Comparison of ENCODE assay signal across 10 mouse cellular contexts in the genomic region with DNA sequence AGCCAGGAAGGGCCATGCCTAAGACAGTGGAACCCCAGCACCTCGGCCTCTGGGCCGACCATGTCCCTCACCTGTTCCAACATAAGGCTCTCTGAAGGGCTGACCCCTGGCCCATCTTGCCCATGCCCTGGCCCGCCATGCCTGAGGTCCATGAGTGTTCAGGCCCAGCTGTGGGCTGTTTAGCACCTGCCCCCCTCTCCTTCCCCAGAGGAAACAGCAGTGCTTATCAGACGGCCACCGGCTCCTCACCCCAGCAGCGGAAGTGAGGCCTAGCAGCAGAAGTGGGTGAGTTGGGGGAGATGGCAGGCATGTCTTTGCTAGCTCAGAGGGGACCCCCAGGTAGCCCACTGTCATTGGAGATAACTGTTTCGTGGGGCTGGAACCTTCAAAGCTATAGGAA. TPM values are rescaled to one million over a fixed set of nuclear protein-coding genes. Genes with fewer than 3 reads are reported as not detected.
DNase-seq lines count a peak whose midpoint lies in the region; ATAC-seq and TF ChIP-seq lines count a peak whose summit lies in the region.
"Had no signal": no experiment of that assay in that cellular context is flagged by ENCODE, and none has a peak within 500 bp of the region (broad histone marks: within the 10 kb centered on the region; RNA-seq: fewer than 3 reads in every experiment).

No protein-coding gene starts in this region.

- no peak for TF ChIP-seq POLR2A in kidney, adult 2 months (IDR thresholded peaks at IDR 0.05; ENCODE audit: low read depth, low read length)

- H3K4me3 ChIP-seq in kidney, embryonic 15.5 days (replicated peaks), result no peak overlapping the region; the same call in 1 of the 2 replicates
- no peak overlapping the region for H3K4me3 ChIP-seq in kidney, adult 2 months (ENCODE audit: insufficient read depth, low read depth, low read length)
- H3K4me3 ChIP-seq in brown adipose tissue, adult 24 weeks (ENCODE audit: insufficient read depth, low read depth, low read length), result peak overlapping the region; percentile 38; the same call in 1 of the 2 replicates
- H3K4me3 ChIP-seq in stomach, embryonic 16.5 days (replicated peaks; ENCODE audit: low read length), result peak overlapping the region; percentile 39
- H3K4me3 ChIP-seq: myocyte had no signal

- H3K36me3 ChIP-seq in kidney, embryonic 15.5 days, result peaks cover 33% of the 10 kb centered on the region
- H3K36me3 ChIP-seq in kidney, adult 2 months (ENCODE audit: control insufficient read depth, insufficient read depth, low read length), result peaks cover 4% of the 10 kb centered on the region; the same call in 1 of the 2 replicates
- H3K36me3 ChIP-seq in stomach, embryonic 16.5 days (ENCODE audit: control insufficient read depth, insufficient read depth, low read length), result peaks cover 13% of the 10 kb centered on the region

- no peak for TF ChIP-seq CTCF in kidney, adult 2 months (conservative IDR thresholded peaks at IDR 0.05; ENCODE audit: insufficient read depth, insufficient read length, low read depth, low read length)

- WGBS in kidney, embryonic 15.5 days, result 87% methylated on average over 7 of the region's 7 CpGs
- 83% methylated on average over 7 of the region's 7 CpGs for WGBS in kidney, adult 2 months
- 68% methylated on average over 7 of the region's 7 CpGs for WGBS in stomach, embryonic 16.5 days

- ATAC-seq in kidney, embryonic 15.5 days (replicated peaks; ENCODE audit: low FRiP score), result 0 out of 2 replicates have a peak, but pooled peaks have one; percentile 12
- ATAC-seq in stomach, embryonic 16.5 days (ENCODE audit: insufficient read depth, low FRiP score), result no peak

- H3K27me3 ChIP-seq in kidney, embryonic 15.5 days, result no peaks in the 10 kb centered on the region
- no peaks in the 10 kb centered on the region for H3K27me3 ChIP-seq in kidney, adult 2 months (replicated peaks; ENCODE audit: control insufficient read depth, insufficient read depth, low read length)
- no peaks in the 10 kb centered on the region for H3K27me3 ChIP-seq in stomach, embryonic 16.5 days (ENCODE audit: control insufficient read depth, insufficient read depth, low read length)

- H3K4me2 ChIP-seq in kidney, embryonic 15.5 days, result no peak overlapping the region
- peak overlapping the region; percentile 46 for H3K4me2 ChIP-seq in stomach, embryonic 16.5 days (ENCODE audit: low read depth, low read length)

- no peak overlapping the region for H3K27ac ChIP-seq in kidney, embryonic 15.5 days
- no peak overlapping the region for H3K27ac ChIP-seq in kidney, adult 2 months (ENCODE audit: insufficient read depth, low read depth, low read length)
- no peak overlapping the region for H3K27ac ChIP-seq in brown adipose tissue, adult 24 weeks (replicated peaks; ENCODE audit: low read depth, low read length)
- H3K27ac ChIP-seq in stomach, embryonic 16.5 days (ENCODE audit: low read length), result peak overlapping the region; percentile 95; the same call in 1 of the 2 replicates

- peaks cover 34% of the 10 kb centered on the region for H3K4me1 ChIP-seq in kidney, embryonic 15.5 days
- H3K4me1 ChIP-seq in kidney, adult 2 months (ENCODE audit: control insufficient read depth, insufficient read depth, low read length), result 0 out of 2 replicates have a peak, but pooled peaks cover 3% of the 10 kb centered on the region
- H3K4me1 ChIP-seq in brown adipose tissue, adult 24 weeks (ENCODE audit: control insufficient read depth, insufficient read depth, insufficient read length, low read length), result no peaks in the 10 kb centered on the region
- peaks cover 23% of the 10 kb centered on the region for H3K4me1 ChIP-seq in stomach, embryonic 16.5 days (ENCODE audit: control insufficient read depth, insufficient read depth, low read length)

- H3K9me3 ChIP-seq in kidney, embryonic 15.5 days (replicated peaks), result no peaks in the 10 kb centered on the region
- no peaks in the 10 kb centered on the region for H3K9me3 ChIP-seq in stomach, embryonic 16.5 days (replicated peaks; ENCODE audit: control insufficient read depth, low read length)

- DNase-seq in kidney, adult 2 months, result no peak
- peak; percentile 83 for DNase-seq in liver
- no peak for DNase-seq in urinary bladder, postnatal 36 days (ENCODE audit: low spot score in 2 of 2)
- DNase-seq in right cerebral cortex, postnatal 10 days (ENCODE audit: low spot score in 2 of 2), result no peak
- no peak for DNase-seq in urinary bladder, adult 18-20 months (ENCODE audit: low spot score in 2 of 2)
- DNase-seq: gastrocnemius, postnatal 36 days had no signal

- no peak overlapping the region for H3K9ac ChIP-seq in kidney, embryonic 15.5 days
- peak overlapping the region; percentile 69 for H3K9ac ChIP-seq in stomach, embryonic 16.5 days (ENCODE audit: low read length)

RNA-seq across cellular contexts. Expression of gene Unc13d, which starts 0.9 kb away (rescaled TPM):
- 1.3 and 1.5 TPM in 2 replicates for polyA plus RNA-seq in kidney, embryonic 15.5 days (2015; fragmentation: Nextera tagmentation; extraction: Ambion mirVana)
- polyA plus RNA-seq in kidney, adult 2 months (2012; rRNA removed), result 1.1 and 2.4 TPM in 2 replicates
- not detected in 2 replicates for polyA plus RNA-seq in brown adipose tissue, adult 24 weeks (2012; ENCODE audit: insufficient read depth, insufficient read length, missing spikeins)
- 8.3 and 9.9 TPM in 2 replicates for polyA plus RNA-seq in stomach, embryonic 16.5 days (2015; fragmentation: Nextera tagmentation; extraction: Ambion mirVana)

RNA-seq across cellular contexts. Expression of gene Wbp2, which starts 10.0 kb away (rescaled TPM):
- 82.1 and 101 TPM in 2 replicates for polyA plus RNA-seq in kidney, embryonic 15.5 days (2015; fragmentation: Nextera tagmentation; extraction: Ambion mirVana)
- 391 and 392 TPM in 2 replicates for polyA plus RNA-seq in kidney, adult 2 months (2012; rRNA removed)
- 73.7 and 124 TPM in 2 replicates for polyA plus RNA-seq in brown adipose tissue, adult 24 weeks (2012; ENCODE audit: insufficient read depth, insufficient read length, missing spikeins)
- 81.8 and 98.6 TPM in 2 replicates for polyA plus RNA-seq in stomach, embryonic 16.5 days (2015; fragmentation: Nextera tagmentation; extraction: Ambion mirVana)

RNA-seq across cellular contexts. Expression of gene Unk, which starts 46.7 kb away (rescaled TPM):
- 37.3 and 40.1 TPM in 2 replicates for polyA plus RNA-seq in kidney, embryonic 15.5 days (2015; fragmentation: Nextera tagmentation; extraction: Ambion mirVana)
- 22.1 and 28.1 TPM in 2 replicates for polyA plus RNA-seq in kidney, adult 2 months (2012; rRNA removed)
- 2.9 and 4.0 TPM in 2 replicates for polyA plus RNA-seq in brown adipose tissue, adult 24 weeks (2012; ENCODE audit: insufficient read depth, insufficient read length, missing spikeins)
- polyA plus RNA-seq in stomach, embryonic 16.5 days (2015; fragmentation: Nextera tagmentation; extraction: Ambion mirVana), result 26.4 and 26.9 TPM in 2 replicates

RNA-seq across cellular contexts. Expression of gene H3f3b, which starts 49.1 kb away (rescaled TPM):
- polyA plus RNA-seq in kidney, embryonic 15.5 days (2015; fragmentation: Nextera tagmentation; extraction: Ambion mirVana), result 1,673 and 1,817 TPM in 2 replicates
- 135 and 150 TPM in 2 replicates for polyA plus RNA-seq in kidney, adult 2 months (2012; rRNA removed)
- 85.7 and 112 TPM in 2 replicates for polyA plus RNA-seq in brown adipose tissue, adult 24 weeks (2012; ENCODE audit: insufficient read depth, insufficient read length, missing spikeins)
- 1,496 and 1,592 TPM in 2 replicates for polyA plus RNA-seq in stomach, embryonic 16.5 days (2015; fragmentation: Nextera tagmentation; extraction: Ambion mirVana)

RNA-seq across cellular contexts. Expression of gene Trim47, which starts 50.2 kb away (rescaled TPM):
- polyA plus RNA-seq in kidney, embryonic 15.5 days (2015; fragmentation: Nextera tagmentation; extraction: Ambion mirVana), result 21.4 and 24.6 TPM in 2 replicates
- 34.9 and 39.6 TPM in 2 replicates for polyA plus RNA-seq in kidney, adult 2 months (2012; rRNA removed)
- 4.6 and 8.3 TPM in 2 replicates for polyA plus RNA-seq in brown adipose tissue, adult 24 weeks (2012; ENCODE audit: insufficient read depth, insufficient read length, missing spikeins)
- 22.7 and 23.1 TPM in 2 replicates for polyA plus RNA-seq in stomach, embryonic 16.5 days (2015; fragmentation: Nextera tagmentation; extraction: Ambion mirVana)

Comparison
In these comparisons a context has a peak if more than half of its experiments do, and no peak if none do; other contexts are left out.
1. H3K4me3 ChIP-seq: peak in brown adipose tissue, adult 24 weeks (single experiment) and stomach, embryonic 16.5 days (single experiment); none in kidney, embryonic 15.5 days (single experiment) and kidney, adult 2 months (single experiment).